Mouse (Mus musculus) myocyte (in vitro differentiated cells): Measurements from ENCODE around the gene Gm39115. TPM values are rescaled to one million over a fixed set of nuclear protein-coding genes. Genes with fewer than 3 reads are reported as not detected.
"Not testable (repeated sequence)": the region's sequence is repeated elsewhere in the genome, so short reads cannot be mapped to it uniquely, and the experiment has no call there.

Experiments
- H3K27me3 ChIP-seq: one replicate; pipeline ENCODE4 v1.6.1; 2011; ENCODE audit not compliant: control insufficient read depth, insufficient read depth, insufficient read length
- H3K36me3 ChIP-seq: one replicate; pipeline ENCODE4 v1.6.1; 2011; ENCODE audit not compliant: control insufficient read depth, insufficient read depth
- H3K4me2 ChIP-seq: one replicate; pipeline ENCODE4 v1.6.1; 2011; ENCODE audit warnings: low read depth, control low read depth
- H3K4me3 ChIP-seq: one replicate; pipeline ENCODE4 v1.5.1; 2011; ENCODE audit warnings: mild to moderate bottlenecking, control low read depth, moderate library complexity
- H3K79me2 ChIP-seq: one replicate; pipeline ENCODE4 v1.6.1; 2011; ENCODE audit not compliant: control insufficient read depth, insufficient read depth
- H3ac ChIP-seq: one replicate; pipeline ENCODE4 v1.6.1; 2011; ENCODE audit not compliant: control insufficient read depth, insufficient read length
- CEBPB ChIP-seq: IDR thresholded peaks from 2 replicates; pipeline ENCODE4 v1.6.1; 2011; ENCODE audit warnings: mild to moderate bottlenecking, moderate library complexity; ENCODE audit not compliant: poor library complexity, insufficient read depth, severe bottlenecking
- E2F4 ChIP-seq: IDR thresholded peaks from one replicate; pipeline ENCODE4 v1.6.1; 2011; ENCODE audit warnings: mild to moderate bottlenecking, control low read depth, moderate library complexity; ENCODE audit not compliant: insufficient read depth
- MAX ChIP-seq: IDR thresholded peaks from one replicate; pipeline ENCODE4 v1.6.1; 2011; ENCODE audit warnings: low read depth, mild to moderate bottlenecking, control low read depth
- MYOD1 ChIP-seq, 3 experiments: IDR thresholded peaks; one replicate each; pipeline ENCODE4 v1.6.1; 2011; ENCODE audit warnings: control low read depth in 2 of 3, low read depth in 2 of 3, mild to moderate bottlenecking in 2 of 3, moderate library complexity in 1 of 3; ENCODE audit not compliant: insufficient read length in 2 of 3, control insufficient read depth in 1 of 3
- MYOG ChIP-seq, 3 experiments: IDR thresholded peaks; one replicate each; pipeline ENCODE4 v1.6.1; 2011; ENCODE audit warnings: control low read depth in 2 of 3, low read depth in 2 of 3, mild to moderate bottlenecking in 2 of 3; ENCODE audit not compliant: insufficient read length in 2 of 3, control insufficient read depth in 1 of 3, insufficient read depth in 1 of 3
- POLR2A ChIP-seq: IDR thresholded peaks from one replicate; pipeline ENCODE4 v1.6.1; 2011; ENCODE audit warnings: low read depth, mild to moderate bottlenecking, control low read depth, moderate library complexity; ENCODE audit not compliant: insufficient read length
- POLR2AphosphoS2 ChIP-seq: IDR thresholded peaks from one replicate; pipeline ENCODE4 v1.6.1; 2011; ENCODE audit warnings: low read depth, control low read depth; ENCODE audit not compliant: insufficient read length
- REST ChIP-seq: IDR thresholded peaks from one replicate; pipeline ENCODE4 v1.6.1; 2011; ENCODE audit warnings: mild to moderate bottlenecking, control low read depth, moderate library complexity; ENCODE audit not compliant: insufficient read depth, insufficient read length
- SRF ChIP-seq: IDR thresholded peaks from one replicate; pipeline ENCODE4 v1.6.1; 2011; ENCODE audit warnings: low read depth; ENCODE audit not compliant: control insufficient read depth, insufficient read length
- TCF12 ChIP-seq: IDR thresholded peaks from one replicate; pipeline ENCODE4 v1.6.1; 2011; ENCODE audit warnings: mild to moderate bottlenecking, control low read depth; ENCODE audit not compliant: poor library complexity, insufficient read depth, severe bottlenecking
- TCF3 ChIP-seq: IDR thresholded peaks from one replicate; pipeline ENCODE4 v1.6.1; 2011; ENCODE audit warnings: low read depth, control low read depth; ENCODE audit not compliant: insufficient read length
- USF1 ChIP-seq: IDR thresholded peaks from one replicate; pipeline ENCODE4 v1.6.1; 2011; ENCODE audit warnings: low read depth, mild to moderate bottlenecking, control low read depth, moderate library complexity
- polyA plus RNA-seq: library from polyadenylated mRNA; unstranded; fragments of >200 nt; fragmentation: generic; extraction: Trizol; gene quantifications from one replicate; pipeline ENCODE4 v1.2.1, GENCODE M21; 2012; ENCODE audit warnings: missing spikeins

Gm39115 gene
- polyA plus RNA-seq, 1 experiment: not detected

DNA sequence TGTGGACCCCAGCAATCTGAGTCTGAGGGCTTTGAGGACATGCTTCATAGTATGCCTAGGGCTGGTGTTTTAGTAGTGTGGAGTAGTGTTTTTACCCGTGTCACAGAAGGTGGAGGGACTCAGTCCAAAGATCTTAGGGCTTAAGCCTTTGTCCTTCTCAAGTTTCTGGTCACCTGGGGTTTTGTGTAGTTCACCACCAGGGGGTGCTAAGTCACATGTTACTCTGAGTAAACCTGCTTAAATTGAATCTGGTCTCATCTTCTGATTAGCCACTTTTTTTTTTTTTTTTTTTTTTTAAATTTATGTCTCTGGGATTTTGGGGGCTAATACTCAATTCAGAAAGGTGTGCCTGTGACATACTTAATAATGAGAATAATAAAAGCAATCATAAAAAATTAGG is 10.2 kb upstream of the Gm39115 start:
- H3ac ChIP-seq: no peak overlapping the region
- H3K36me3 ChIP-seq: no peaks in the 10 kb centered on the region
- no peaks in the 10 kb centered on the region for H3K79me2 ChIP-seq
- no peak overlapping the region for H3K4me2 ChIP-seq
- no peak for TF ChIP-seq SRF
- no peak for TF ChIP-seq TCF3
- no peak for TF ChIP-seq CEBPB
- no peak for TF ChIP-seq USF1
- no peak for TF ChIP-seq POLR2AphosphoS2
- no peak for TF ChIP-seq TCF12
- no peak for TF ChIP-seq REST
- TF ChIP-seq MYOG (IDR thresholded peaks at IDR 0.05; ENCODE audit: control insufficient read depth in 1 of 3, insufficient read depth in 1 of 3, insufficient read length in 2 of 3, low read depth in 2 of 3): no peak
- TF ChIP-seq MAX: no peak
- no peak for TF ChIP-seq POLR2A
- TF ChIP-seq E2F4: no peak
- no peak for TF ChIP-seq MYOD1 (IDR thresholded peaks at IDR 0.05; ENCODE audit: control insufficient read depth in 1 of 3, insufficient read length in 2 of 3, low read depth in 2 of 3)
- no peaks in the 10 kb centered on the region for H3K27me3 ChIP-seq
- H3K4me3 ChIP-seq: no peak overlapping the region

DNA sequence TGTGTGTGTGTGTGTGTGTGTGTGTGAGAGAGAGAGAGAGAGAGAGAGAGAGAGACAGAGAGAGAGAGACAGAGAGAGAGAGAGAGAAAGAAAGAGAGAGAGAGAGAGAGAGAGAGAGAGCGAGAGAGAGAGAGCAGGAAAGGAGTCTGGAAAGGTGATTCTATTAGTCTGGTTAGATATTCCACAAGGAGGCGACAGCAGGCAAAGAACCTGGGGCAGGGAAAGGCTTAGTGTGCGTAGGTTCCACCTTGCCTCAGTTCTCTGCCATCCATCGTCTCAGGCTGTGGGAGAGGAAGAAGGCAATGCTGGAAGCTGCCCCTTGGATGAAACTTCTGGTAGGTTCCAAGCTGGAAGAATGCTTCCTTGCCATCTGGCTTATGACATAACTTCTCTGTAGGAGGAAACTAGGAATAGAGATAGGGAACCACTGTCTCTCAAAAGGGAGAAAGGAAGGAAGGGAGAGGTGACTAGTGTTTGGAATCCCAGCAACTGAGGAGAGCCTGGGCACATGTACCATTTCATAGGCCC is 9.6 kb upstream of the Gm39115 start:
- TF ChIP-seq MAX (no peak), CEBPB (no peak), MYOG (IDR thresholded peaks at IDR 0.05; ENCODE audit: control insufficient read depth in 1 of 3, insufficient read depth in 1 of 3, insufficient read length in 2 of 3, low read depth in 2 of 3) (no peak), E2F4 (no peak), POLR2AphosphoS2 (no peak), MYOD1 (IDR thresholded peaks at IDR 0.05; ENCODE audit: control insufficient read depth in 1 of 3, insufficient read length in 2 of 3, low read depth in 2 of 3) (no peak), TCF3 (no peak), USF1 (no peak), POLR2A (no peak), TCF12 (no peak)
- no peak overlapping the region for H3K4me2 ChIP-seq
- H3ac ChIP-seq: no peak overlapping the region
- no peaks in the 10 kb centered on the region for H3K79me2 ChIP-seq
- H3K4me3 ChIP-seq: no peak overlapping the region
- H3K36me3 ChIP-seq: no peaks in the 10 kb centered on the region
- no peaks in the 10 kb centered on the region for H3K27me3 ChIP-seq

DNA sequence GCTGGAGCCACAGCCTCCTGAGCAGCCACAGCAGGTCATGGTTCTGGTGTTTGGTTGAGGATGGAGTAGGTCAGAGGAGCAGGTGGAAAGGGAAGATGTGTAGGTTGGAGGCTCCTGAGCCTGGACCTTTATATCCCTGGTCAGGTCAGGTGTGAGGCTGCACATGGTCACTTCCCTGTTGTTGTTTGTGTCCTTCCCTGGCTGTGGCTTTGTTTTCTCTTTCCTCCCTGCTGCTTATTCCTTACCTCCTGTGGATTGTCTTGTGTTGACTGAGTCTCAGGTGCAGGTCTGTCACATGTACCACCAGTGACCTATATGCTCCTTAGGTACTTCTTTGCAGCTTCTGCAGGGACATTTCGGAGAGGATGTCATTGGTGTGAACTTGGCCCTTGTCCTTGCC is 8.7 kb upstream of the Gm39115 start, which contains the start of gene Gm45337:
Gene Gm45337, minus strand, starts transcription at position 101 of the 400 bp plus-strand sequence.
- H3ac ChIP-seq: no peak within 1 kb of the TSS
- no peaks in the 10 kb centered on the region for H3K27me3 ChIP-seq
- no peak within 1 kb of the TSS for H3K4me2 ChIP-seq
- H3K79me2 ChIP-seq: no peaks in the 10 kb centered on the region
- no peaks in the 10 kb centered on the region for H3K36me3 ChIP-seq
- no peak within 1 kb of the TSS for H3K4me3 ChIP-seq
- TF ChIP-seq MYOG (IDR thresholded peaks at IDR 0.05; ENCODE audit: control insufficient read depth in 1 of 3, insufficient read depth in 1 of 3, insufficient read length in 2 of 3, low read depth in 2 of 3) (no peak), SRF (no peak), MAX (no peak), TCF3 (no peak), E2F4 (no peak), MYOD1 (IDR thresholded peaks at IDR 0.05; ENCODE audit: control insufficient read depth in 1 of 3, insufficient read length in 2 of 3, low read depth in 2 of 3) (no peak), POLR2AphosphoS2 (no peak), CEBPB (no peak), POLR2A (no peak), TCF12 (no peak), REST (no peak), USF1 (no peak)

DNA sequence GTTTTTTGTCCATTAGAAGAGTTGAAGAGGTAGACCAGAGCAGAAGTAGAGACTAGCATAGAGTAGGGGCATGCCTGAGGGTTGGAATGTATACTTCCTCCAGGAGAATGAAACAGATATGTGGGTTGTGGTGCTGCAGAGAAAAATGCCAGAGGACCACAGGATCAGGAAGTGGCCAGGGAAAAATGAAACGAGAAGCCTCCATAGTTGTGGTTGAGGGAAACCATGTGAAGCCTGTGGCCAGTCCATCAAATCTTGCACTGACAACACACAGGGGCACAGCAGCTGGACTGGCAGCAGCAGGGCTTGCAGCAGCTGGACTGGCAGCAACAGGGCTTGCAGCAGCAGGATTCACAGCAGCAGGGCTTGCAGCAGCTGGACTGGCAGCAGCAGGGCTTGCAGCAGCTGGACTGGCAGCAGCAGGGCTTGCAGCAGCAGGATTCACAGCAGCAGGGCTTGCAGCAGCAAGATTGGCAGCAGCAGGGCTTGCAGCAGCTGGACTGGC is 7.7 kb upstream of the Gm39115 start:
- H3K79me2 ChIP-seq, H3ac ChIP-seq, H3K27me3 ChIP-seq, H3K4me2 ChIP-seq, H3K36me3 ChIP-seq, H3K4me3 ChIP-seq: not testable (repeated sequence)
- peak in 2 of 3 experiments; percentile 28 to 52 for TF ChIP-seq MYOD1 (IDR thresholded peaks at IDR 0.05; ENCODE audit: control insufficient read depth in 1 of 3, insufficient read length in 2 of 3, low read depth in 2 of 3)

DNA sequence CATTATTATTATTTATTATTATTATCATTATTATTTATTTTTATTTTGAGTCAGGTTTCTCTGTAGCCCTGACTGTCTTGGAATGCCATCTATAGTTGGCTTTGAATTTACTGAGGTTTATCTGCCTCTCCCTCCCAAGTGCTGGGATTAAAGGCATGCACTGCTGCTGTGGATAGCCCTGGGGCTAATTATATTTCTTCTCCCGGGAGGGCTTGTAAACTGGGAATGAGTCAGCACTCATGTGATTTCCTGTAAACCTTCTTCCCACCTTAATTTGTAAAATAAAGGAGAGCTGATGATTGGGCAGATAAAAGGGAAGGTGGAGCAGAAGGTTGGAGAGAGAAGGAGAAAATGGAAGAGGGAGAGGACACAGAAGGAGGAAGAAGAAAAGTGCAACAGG is 4.9 kb upstream of the Gm39115 start:
- Histone ChIP-seq H3ac (no peak overlapping the region), H3K27me3 (no peaks in the 10 kb centered on the region), H3K36me3 (no peaks in the 10 kb centered on the region), H3K4me2 (no peak overlapping the region), H3K79me2 (no peaks in the 10 kb centered on the region), H3K4me3 (no peak overlapping the region)
- TF ChIP-seq USF1 (no peak), POLR2A (no peak), SRF (no peak)
